Mouse (Mus musculus) liver, embryonic 11.5 days (tissue): ENCODE measurements at regions not wholly inside any gene's neighbourhood (a gene's known extent, or its start where the extent isn't known, plus 50 kb on each side); places are given as distances from the start of the nearest gene placed in this dataset.
A peak's percentile ranks its signal among the peaks of the same experiment; 100 is the strongest.

Experiments used
- ATAC-seq: fragments of 200-750 bp; cut with Nextera tagmentation; replicated peaks from 2 replicates; pipeline ENCODE4 v1.8.0; 2017; ENCODE audit warnings: moderate number of reproducible peaks, mild to moderate bottlenecking, moderate TSS enrichment, moderate library complexity; ENCODE audit not compliant: low FRiP score
- DNase-seq: peaks from one replicate; pipeline ENCODE4 v3.0.0-alpha.2; 2017; ENCODE audit warnings: low spot score
- H3K27ac ChIP-seq: fragments of 300-500 bp; sonication (generic); 2 replicates; pipeline ENCODE4 v1.5.1; 2014; ENCODE audit warnings: mild to moderate bottlenecking, low read depth, low read length, control low read depth
- H3K27me3 ChIP-seq: fragments of 300-500 bp; sonication (generic); replicated peaks from 2 replicates; pipeline ENCODE4 v1.6.1; 2014; ENCODE audit warnings: low read length, mixed read lengths; ENCODE audit not compliant: control insufficient read depth, insufficient read depth
- H3K36me3 ChIP-seq: fragments of 300-500 bp; sonication (generic); 2 replicates; pipeline ENCODE4 v1.6.1; 2014; ENCODE audit warnings: mild to moderate bottlenecking, low read length, moderate library complexity, mixed read lengths; ENCODE audit not compliant: control insufficient read depth, insufficient read depth
- H3K4me1 ChIP-seq: fragments of 300-500 bp; sonication (generic); replicated peaks from 2 replicates; pipeline ENCODE4 v1.6.1; 2014; ENCODE audit warnings: low read length, mixed read lengths; ENCODE audit not compliant: control insufficient read depth, insufficient read depth
- H3K4me2 ChIP-seq: fragments of 300-500 bp; sonication (generic); 2 replicates; pipeline ENCODE4 v1.6.1; 2014; ENCODE audit warnings: mild to moderate bottlenecking, control low read depth, moderate library complexity
- H3K4me3 ChIP-seq: fragments of 300-500 bp; sonication (generic); 2 replicates; pipeline ENCODE4 v1.5.1; 2014; ENCODE audit warnings: low read depth, low read length, control low read depth
- H3K9ac ChIP-seq: fragments of 300-500 bp; sonication (generic); 2 replicates; pipeline ENCODE4 v1.6.1; 2014; ENCODE audit warnings: low read depth, low read length, control low read depth
- H3K9me3 ChIP-seq: fragments of 300-500 bp; sonication (generic); 2 replicates; pipeline ENCODE4 v1.6.1; 2016; ENCODE audit warnings: low read length, inconsistent platforms, mixed read lengths; ENCODE audit not compliant: control insufficient read depth
- WGBS: fragments of 180-500 bp; shearing (Covaris S2); extraction: QIAGEN DNeasy Blood & Tissue Kit; methylation state at CpG from one replicate; pipeline ENCODE4 v1.1.7; 2014; 5-methylcytosine and 5-hydroxymethylcytosine counted together

DNA sequence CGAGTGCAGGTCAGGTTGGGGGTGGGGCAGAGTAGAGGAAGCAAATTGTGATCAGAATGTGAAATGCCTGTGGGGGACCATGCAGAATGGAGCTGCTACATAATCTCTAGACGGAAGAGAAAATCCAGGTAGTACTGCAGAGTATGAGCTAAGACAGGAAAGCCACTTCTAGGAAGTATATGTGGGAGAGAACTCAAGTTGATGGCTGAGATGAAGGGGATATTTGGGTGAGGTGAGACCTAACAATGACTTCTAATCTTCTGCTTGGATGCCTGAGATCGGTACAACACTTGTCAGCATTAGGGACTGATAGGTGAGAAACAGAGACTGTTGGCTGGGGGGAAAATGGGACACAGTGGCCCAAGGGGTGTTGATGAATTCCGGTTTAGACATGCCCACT is 81.4 kb upstream of the Cpsf6 start:
- 75% methylated on average over 4 of the region's 4 CpGs for WGBS
- H3K27ac ChIP-seq: no peak overlapping the region
- no peak overlapping the region for H3K9ac ChIP-seq
- H3K4me3 ChIP-seq: no peak overlapping the region
- no peaks in the 10 kb centered on the region for H3K9me3 ChIP-seq
- no peak overlapping the region for H3K4me2 ChIP-seq
- H3K36me3 ChIP-seq: no peaks in the 10 kb centered on the region
- DNase-seq (no peak), ATAC-seq (no peak)
- peaks cover 9% of the 10 kb centered on the region for H3K4me1 ChIP-seq
- H3K27me3 ChIP-seq: no peaks in the 10 kb centered on the region

DNA sequence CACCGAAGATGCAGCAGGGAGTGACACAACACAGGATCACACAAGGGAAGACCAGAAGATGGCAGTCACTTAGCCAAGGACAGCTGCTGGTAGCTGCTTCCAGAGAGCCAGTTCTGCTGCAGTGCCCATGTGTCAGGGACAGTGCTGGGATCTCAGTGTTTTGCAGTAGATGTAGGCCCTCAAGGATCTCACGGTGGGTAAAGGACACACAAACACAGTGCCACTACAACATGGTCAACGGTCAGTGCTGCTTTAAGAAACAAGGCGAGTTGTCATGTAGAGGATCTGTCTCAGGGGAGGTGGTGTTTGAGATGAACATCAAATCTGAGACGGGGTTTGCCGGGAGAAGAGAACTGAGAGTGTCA is 80.5 kb upstream of the Cpsf6 start:
- WGBS: 87% methylated on average over 6 of the region's 6 CpGs
- Histone ChIP-seq H3K27ac (no peak overlapping the region), H3K27me3 (no peaks in the 10 kb centered on the region), H3K4me2 (no peak overlapping the region), H3K4me1 (peaks cover 9% of the 10 kb centered on the region), H3K36me3 (no peaks in the 10 kb centered on the region), H3K4me3 (no peak overlapping the region), H3K9ac (no peak overlapping the region), H3K9me3 (no peaks in the 10 kb centered on the region)
- no peak for DNase-seq
- no peak for ATAC-seq

DNA sequence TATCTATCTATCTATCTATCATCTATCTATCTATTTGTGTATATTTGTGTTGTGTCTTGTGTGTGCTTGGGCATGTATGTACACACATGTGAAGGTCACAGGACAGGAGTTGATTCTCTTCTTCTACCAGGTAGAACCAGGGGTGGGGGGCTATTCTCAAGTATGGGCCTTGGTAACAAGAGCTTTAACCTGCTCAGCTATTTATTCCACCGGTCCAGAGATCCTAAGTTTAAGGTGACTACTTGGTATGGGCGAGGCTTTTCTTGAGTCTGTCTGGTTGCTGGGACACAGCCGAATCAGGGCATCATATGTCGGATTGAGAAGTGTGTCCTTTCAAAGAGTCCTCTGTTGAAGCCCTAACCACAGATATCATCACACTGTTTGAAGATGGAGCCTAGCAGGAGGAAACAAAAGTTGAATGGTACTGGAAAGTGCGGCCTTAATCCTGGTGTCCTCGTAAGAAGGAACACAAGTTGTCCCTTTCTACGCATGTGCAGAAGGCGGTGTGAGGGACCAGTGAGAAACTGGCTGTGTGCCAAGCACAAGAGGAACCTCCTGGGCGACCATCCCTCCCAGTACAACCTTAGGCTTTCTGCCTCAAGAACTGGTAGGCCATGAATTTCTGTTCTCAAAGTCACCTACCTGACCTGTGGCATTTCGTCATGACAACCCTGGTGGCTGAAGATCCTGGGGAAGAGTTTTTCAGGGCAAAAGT is 80.0 kb upstream of the Cpsf6 start:
- Histone ChIP-seq H3K36me3 (no peaks in the 10 kb centered on the region), H3K4me3 (no peak overlapping the region), H3K9ac (no peak overlapping the region), H3K9me3 (no peaks in the 10 kb centered on the region), H3K27me3 (no peaks in the 10 kb centered on the region), H3K27ac (no peak overlapping the region), H3K4me2 (no peak overlapping the region), H3K4me1 (peaks cover 9% of the 10 kb centered on the region)
- WGBS: 86% methylated on average over 10 of the region's 10 CpGs
- DNase-seq: no peak
- no peak for ATAC-seq

DNA sequence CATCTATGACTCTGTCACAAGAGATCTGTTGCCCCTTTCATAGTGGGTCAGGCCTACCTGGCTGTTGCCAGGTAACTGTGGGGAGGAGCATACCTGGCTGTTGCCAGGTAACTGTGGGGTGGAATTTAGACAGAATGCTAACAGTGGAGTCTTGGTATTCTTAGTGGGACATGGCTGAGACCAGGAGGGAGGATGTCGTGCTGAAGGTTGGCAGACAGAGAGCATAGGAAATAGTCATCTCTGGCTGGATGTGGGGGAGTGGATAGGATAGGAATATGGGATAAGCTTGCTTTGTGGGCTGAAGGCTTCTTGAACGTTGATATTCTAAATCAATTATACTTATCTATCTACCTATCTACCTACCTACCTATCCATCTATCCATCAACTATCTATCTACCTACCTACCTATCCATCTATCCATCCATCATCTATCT is 79.2 kb upstream of the Cpsf6 start:
- WGBS: 82% methylated on average over 2 of the region's 2 CpGs
- no peak for DNase-seq
- Histone ChIP-seq H3K36me3 (no peaks in the 10 kb centered on the region), H3K4me2 (no peak overlapping the region), H3K4me3 (no peak overlapping the region), H3K4me1 (peaks cover 9% of the 10 kb centered on the region), H3K27me3 (no peaks in the 10 kb centered on the region), H3K9me3 (no peaks in the 10 kb centered on the region), H3K9ac (no peak overlapping the region), H3K27ac (no peak overlapping the region)
- no peak for ATAC-seq

DNA sequence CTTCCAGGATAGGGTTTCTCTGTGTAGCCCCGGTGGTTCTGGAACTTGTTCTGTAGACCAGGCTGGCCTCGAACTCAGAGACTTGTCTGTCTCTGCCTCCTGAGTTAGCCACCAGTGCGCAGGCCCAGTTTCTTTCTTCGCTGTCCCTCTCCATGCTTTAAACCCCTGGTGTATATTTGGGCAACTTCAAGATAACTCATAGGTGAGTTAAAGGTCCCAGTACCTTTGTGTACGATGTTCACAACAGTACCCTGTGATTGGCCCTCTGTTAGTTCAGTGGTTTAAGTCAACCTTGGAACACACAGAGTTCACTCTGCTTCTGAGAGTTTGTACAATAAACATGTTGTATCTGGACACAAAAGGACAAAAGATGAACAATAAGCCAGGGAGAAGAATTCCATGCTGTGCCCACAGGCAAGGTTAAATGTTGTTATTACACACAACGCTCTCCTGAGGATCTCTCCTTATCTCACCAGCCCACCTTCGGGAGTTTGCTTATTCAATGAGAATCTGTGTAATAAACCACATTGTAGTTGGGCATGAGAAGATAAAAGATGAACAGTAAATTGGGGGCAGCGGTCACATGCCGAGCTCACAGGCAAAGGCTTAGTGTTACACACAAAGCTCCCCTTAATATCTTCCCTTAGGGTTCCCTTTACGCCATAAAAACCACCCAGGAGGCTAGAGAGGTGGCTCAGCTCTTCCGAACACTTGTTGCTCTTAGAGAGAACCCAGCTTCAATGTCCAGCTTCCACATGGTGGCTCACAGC is 78.6 kb upstream of the Cpsf6 start:
- ATAC-seq: no peak
- WGBS: 74% methylated on average over 11 of the region's 11 CpGs
- H3K4me2 ChIP-seq: no peak overlapping the region

DNA sequence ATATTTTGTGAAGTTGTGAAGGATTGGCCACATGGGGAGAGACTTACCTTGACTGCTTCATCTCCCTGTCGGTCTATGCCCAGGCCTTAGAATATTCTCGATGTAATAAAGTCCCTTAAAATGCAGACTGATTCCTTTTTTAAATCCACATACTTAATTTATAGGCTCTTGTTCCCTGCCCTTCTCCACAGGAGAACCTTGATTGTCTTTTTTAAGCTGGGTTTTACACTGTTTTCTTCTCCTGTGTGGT is 77.8 kb upstream of the Cpsf6 start:
- Histone ChIP-seq H3K27ac (peak overlapping the region; percentile 80), H3K4me2 (peak overlapping the region; percentile 38)
- ATAC-seq: no peak

More for the DNA sequence above, 78.6 kb upstream of the Cpsf6 start:
- Histone ChIP-seq H3K27me3 (no peaks in the 10 kb centered on the region), H3K4me3 (no peak overlapping the region), H3K9me3 (no peaks in the 10 kb centered on the region), H3K4me1 (peaks cover 9% of the 10 kb centered on the region), H3K27ac (no peak overlapping the region), H3K36me3 (no peaks in the 10 kb centered on the region), H3K9ac (no peak overlapping the region)
- DNase-seq: no peak

DNA sequence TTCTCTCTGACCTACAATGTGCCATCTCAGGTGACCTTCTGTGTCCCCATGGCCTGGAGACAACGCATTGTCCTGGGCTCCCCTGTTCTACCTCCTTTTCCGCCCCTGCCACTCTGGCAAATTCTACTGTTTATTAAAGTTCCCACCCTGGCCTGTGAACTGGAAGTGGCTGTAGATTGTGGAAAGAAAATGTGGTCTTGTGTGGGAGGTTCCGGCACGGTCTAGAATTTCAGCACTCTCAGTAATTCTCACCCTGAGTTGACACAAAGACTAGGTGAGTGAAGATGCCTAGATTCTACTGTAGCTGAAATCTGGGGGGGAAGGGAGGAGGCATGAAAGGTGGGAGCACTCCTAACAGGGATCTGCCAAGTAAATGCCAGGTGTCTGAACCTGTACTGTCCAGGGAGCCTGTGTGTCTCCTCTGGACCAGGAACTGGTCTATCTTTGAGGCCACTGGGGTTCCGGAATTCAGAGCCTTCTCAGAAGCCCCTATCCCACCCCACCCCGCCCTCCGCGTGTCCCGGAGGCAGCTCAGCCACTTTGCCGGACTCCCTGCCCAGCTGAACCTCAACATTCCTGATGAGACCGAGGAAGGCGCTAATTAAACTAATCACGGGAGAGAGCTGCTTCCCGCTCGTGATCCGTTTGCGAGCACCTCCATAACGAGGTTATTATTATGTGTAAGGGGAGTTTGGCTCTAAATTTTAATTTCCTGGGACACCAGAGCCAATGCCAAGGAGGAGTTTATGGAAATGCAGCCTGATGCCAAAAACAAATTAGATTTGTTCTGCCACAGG is 77.3 kb upstream of the Cpsf6 start:
- 57% methylated on average over 18 of the region's 18 CpGs for WGBS
- no peak overlapping the region for H3K9ac ChIP-seq
- H3K36me3 ChIP-seq: no peaks in the 10 kb centered on the region
- H3K4me1 ChIP-seq: peaks cover 10% of the 10 kb centered on the region
- H3K27ac ChIP-seq: peak overlapping the region; percentile 80
- H3K4me2 ChIP-seq: peak overlapping the region; percentile 38
- DNase-seq (no peak), ATAC-seq (no peak)
- no peak overlapping the region for H3K4me3 ChIP-seq
- no peaks in the 10 kb centered on the region for H3K27me3 ChIP-seq
- no peaks in the 10 kb centered on the region for H3K9me3 ChIP-seq

More for the DNA sequence above, 77.8 kb upstream of the Cpsf6 start:
- H3K4me3 ChIP-seq: no peak overlapping the region
- 68% methylated on average over 2 of the region's 2 CpGs for WGBS
- no peak overlapping the region for H3K9ac ChIP-seq
- no peaks in the 10 kb centered on the region for H3K27me3 ChIP-seq
- peaks cover 9% of the 10 kb centered on the region for H3K4me1 ChIP-seq
- H3K36me3 ChIP-seq: no peaks in the 10 kb centered on the region
- no peaks in the 10 kb centered on the region for H3K9me3 ChIP-seq
- no peak for DNase-seq

DNA sequence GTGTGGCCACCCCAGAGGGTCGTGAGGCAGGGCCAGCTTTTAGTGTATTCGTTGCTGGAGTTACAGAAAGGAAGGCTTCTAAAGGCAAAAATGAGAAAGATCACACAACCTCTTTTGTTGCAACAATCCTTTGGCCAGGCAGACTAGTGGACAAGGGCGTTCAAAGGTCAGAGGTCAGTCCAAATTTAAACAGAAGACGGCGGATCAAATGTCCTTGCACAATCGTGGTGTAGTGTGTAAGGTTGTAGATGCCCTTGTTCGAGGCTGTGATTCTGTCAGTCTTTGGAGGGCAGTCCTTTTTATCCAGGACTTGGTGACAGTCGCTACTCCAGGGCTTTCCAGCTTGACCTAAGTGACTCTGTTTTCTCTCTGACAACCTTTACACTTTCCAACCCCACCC is 76.6 kb upstream of the Cpsf6 start:
- no peaks in the 10 kb centered on the region for H3K9me3 ChIP-seq
- H3K9ac ChIP-seq: no peak overlapping the region
- H3K27ac ChIP-seq: peak overlapping the region; percentile 80
- 65% methylated on average over 8 of the region's 8 CpGs for WGBS
- H3K4me3 ChIP-seq: no peak overlapping the region
- DNase-seq (no peak), ATAC-seq (no peak)
- H3K4me2 ChIP-seq: peak overlapping the region; percentile 31; the same call in 1 of the 2 replicates
- no peaks in the 10 kb centered on the region for H3K27me3 ChIP-seq
- peaks cover 8% of the 10 kb centered on the region for H3K4me1 ChIP-seq
- no peaks in the 10 kb centered on the region for H3K36me3 ChIP-seq
